Mouse (Mus musculus): ENCODE results near the gene Tmem183a. TPM values are rescaled to one million over a fixed set of nuclear protein-coding genes. Genes with fewer than 3 reads are reported as not detected.

Gene Tmem183a
- total and polyA plus RNA-seq, 2 experiments from 2014 or later = 123 to 184 TPM

DNA sequence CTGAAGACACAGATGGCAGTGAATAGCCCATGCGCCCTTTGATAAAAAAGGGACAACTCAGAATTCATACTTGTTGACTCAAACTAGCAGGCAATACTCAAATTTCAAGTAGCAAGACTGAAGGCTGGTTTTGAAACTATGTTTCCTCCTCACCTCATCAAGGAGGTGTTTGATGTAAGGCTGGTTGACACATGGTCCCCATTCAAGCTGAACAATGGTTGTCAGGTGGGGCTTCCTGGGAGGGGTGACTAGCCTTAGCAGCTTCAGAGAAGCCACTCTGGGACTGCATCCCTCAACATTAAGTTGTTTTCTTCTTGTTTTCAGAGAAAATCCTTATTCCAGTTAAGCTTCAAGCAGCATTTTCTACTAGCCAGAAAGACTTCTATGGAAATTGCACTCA is 23.9 kb upstream of the Tmem183a start, which contains the start of gene 4933406M09Rik:
Gene 4933406M09Rik, plus strand, starts transcription at position 275 of the 400 bp plus-strand sequence.
- ATAC-seq (no peak), DNase-seq (no peak)
- no peak within 1 kb of the TSS for H3K9ac ChIP-seq
- no peak for TF ChIP-seq CTCF (IDR thresholded peaks at IDR 0.05; ENCODE audit: low read depth)
- 100% methylated on average over 1 of the region's 1 CpGs for WGBS
- no peak within 1 kb of the TSS for H3K4me2 ChIP-seq (ENCODE audit: low read depth)
- no peaks in the 10 kb centered on the region for H3K27me3 ChIP-seq (ENCODE audit: insufficient read depth, low read length)
- H3K36me3 ChIP-seq (ENCODE audit: insufficient read depth) = no peaks in the 10 kb centered on the region
- no peaks in the 10 kb centered on the region for H3K9me3 ChIP-seq (ENCODE audit: low read length)
- H3K27ac ChIP-seq (ENCODE audit: low read depth, low read length) = no peak within 1 kb of the TSS
- no peak within 1 kb of the TSS for H3K4me3 ChIP-seq (ENCODE audit: low read depth, low read length)
- 0 out of 2 replicates have a peak, but pooled peaks cover 8% of the 10 kb centered on the region for H3K4me1 ChIP-seq (ENCODE audit: insufficient read depth)

DNA sequence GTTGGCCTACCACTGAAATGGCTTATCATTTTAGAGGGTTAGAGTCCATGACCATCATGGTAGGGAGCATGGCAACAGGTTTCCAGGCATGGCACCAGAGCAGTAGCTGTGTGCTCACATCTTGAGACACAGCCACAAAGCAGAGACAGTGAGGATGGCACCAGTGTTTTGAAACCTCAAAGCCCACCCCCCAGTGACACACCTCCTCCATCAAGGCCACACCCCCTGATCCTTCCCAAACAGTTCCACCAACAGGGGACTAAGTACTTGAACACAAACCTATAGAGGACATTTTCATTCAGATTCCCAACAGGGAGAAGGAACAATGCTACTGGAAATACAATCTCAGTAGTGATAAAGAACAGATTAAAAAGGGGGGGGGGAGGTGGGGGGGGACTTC is 23.4 kb upstream of the Tmem183a start:
- Histone ChIP-seq H3K4me3 (ENCODE audit: low read depth, low read length) (no peak overlapping the region), H3K9ac (no peak overlapping the region), H3K4me2 (ENCODE audit: low read depth) (no peak overlapping the region), H3K36me3 (ENCODE audit: insufficient read depth) (no peaks in the 10 kb centered on the region), H3K27ac (ENCODE audit: low read depth, low read length) (no peak overlapping the region), H3K4me1 (ENCODE audit: insufficient read depth) (0 out of 2 replicates have a peak, but pooled peaks cover 8% of the 10 kb centered on the region), H3K27me3 (ENCODE audit: insufficient read depth, low read length) (no peaks in the 10 kb centered on the region), H3K9me3 (ENCODE audit: low read length) (no peaks in the 10 kb centered on the region)
- DNase-seq = no peak
- no peak for ATAC-seq
- TF ChIP-seq CTCF (IDR thresholded peaks at IDR 0.05; ENCODE audit: low read depth) = no peak

DNA sequence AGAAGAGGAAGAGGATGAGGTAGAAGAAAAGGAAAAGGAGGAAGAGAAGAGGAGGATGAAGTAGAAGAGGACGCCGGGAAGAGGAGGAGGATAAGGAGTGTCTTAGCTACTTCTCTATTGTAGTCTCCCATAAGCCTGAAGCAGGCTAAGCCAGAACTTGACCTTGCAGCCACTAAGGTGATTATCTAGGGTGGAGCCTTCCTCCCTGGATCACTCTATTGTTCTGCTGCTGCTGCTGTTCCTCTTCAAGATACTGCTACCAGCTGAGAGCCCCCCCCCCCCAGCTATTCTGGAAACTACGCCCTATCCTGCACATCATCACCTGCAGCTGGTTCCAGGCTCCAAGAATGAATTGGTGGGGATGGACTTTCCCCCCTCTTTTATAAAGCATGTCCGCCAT is 22.8 kb upstream of the Tmem183a start:
- no peaks in the 10 kb centered on the region for H3K36me3 ChIP-seq (ENCODE audit: insufficient read depth)
- WGBS = 90% methylated on average over 4 of the region's 4 CpGs
- 0 out of 2 replicates have a peak, but pooled peaks cover 8% of the 10 kb centered on the region for H3K4me1 ChIP-seq (ENCODE audit: insufficient read depth)
- H3K4me2 ChIP-seq (ENCODE audit: low read depth) = no peak overlapping the region
- DNase-seq (no peak), ATAC-seq (no peak)
- H3K27me3 ChIP-seq (ENCODE audit: insufficient read depth, low read length) = no peaks in the 10 kb centered on the region
- H3K27ac ChIP-seq (ENCODE audit: low read depth, low read length) = no peak overlapping the region
- no peak overlapping the region for H3K4me3 ChIP-seq (ENCODE audit: low read depth, low read length)
- no peak for TF ChIP-seq CTCF (IDR thresholded peaks at IDR 0.05; ENCODE audit: low read depth)
- no peak overlapping the region for H3K9ac ChIP-seq
- H3K9me3 ChIP-seq (ENCODE audit: low read length) = no peaks in the 10 kb centered on the region

DNA sequence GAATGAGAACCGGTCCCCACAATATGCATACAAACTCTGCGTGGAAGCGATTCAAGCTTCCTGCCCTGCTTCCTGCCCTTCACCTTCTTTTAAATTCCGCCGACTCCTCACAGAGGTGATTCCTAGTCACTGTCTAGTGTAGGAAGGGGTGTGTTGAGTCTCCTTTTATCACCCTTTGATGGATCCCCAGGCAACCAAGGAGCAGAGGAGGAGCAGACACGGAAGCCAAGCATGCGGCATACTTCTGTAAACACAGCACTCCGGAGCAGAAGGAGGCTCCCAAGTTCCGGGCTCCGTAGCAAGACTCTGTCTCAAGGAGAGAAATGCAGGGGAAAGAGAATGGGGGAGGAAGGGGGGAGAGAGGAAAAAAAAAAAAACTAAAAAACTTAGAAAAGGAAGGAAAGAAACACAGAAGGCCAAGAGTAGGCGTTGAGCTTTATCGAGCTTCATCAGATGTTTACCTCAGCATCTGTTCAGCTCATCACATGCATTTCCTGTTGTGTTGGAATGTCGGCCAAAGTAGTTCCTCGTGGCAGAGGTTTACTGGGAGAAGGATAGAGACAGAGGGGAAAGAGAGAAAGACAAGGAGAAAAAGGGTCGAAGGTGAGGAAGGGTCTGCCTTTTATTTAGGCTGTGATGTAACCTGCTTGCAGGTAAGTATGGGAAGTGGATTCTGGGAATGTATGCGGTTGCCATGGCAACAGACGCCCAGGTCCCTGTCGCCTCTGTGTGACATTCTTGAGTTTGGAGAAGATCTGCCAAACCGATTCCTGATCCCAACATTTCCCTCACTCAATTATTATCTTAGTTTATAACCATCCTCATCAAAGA is 20.2 kb upstream of the Tmem183a start:
- DNase-seq = peak; percentile 62
- no peak for TF ChIP-seq CTCF (IDR thresholded peaks at IDR 0.05; ENCODE audit: low read depth)
- peak overlapping the region; percentile 24 for H3K4me3 ChIP-seq (ENCODE audit: low read depth, low read length)
- no peaks in the 10 kb centered on the region for H3K36me3 ChIP-seq (ENCODE audit: insufficient read depth)
- 0 out of 2 replicates have a peak, but pooled peaks cover 8% of the 10 kb centered on the region for H3K4me1 ChIP-seq (ENCODE audit: insufficient read depth)
- ATAC-seq = peak; percentile 29; the same call in 1 of the 2 replicates
- no peak overlapping the region for H3K9ac ChIP-seq
- H3K4me2 ChIP-seq (ENCODE audit: low read depth) = peak overlapping the region; percentile 44
- H3K27ac ChIP-seq (ENCODE audit: low read depth, low read length) = no peak overlapping the region
- 12% methylated on average over 19 of the region's 19 CpGs for WGBS
- H3K9me3 ChIP-seq (ENCODE audit: low read length) = no peaks in the 10 kb centered on the region
- H3K27me3 ChIP-seq (ENCODE audit: insufficient read depth, low read length) = no peaks in the 10 kb centered on the region

DNA sequence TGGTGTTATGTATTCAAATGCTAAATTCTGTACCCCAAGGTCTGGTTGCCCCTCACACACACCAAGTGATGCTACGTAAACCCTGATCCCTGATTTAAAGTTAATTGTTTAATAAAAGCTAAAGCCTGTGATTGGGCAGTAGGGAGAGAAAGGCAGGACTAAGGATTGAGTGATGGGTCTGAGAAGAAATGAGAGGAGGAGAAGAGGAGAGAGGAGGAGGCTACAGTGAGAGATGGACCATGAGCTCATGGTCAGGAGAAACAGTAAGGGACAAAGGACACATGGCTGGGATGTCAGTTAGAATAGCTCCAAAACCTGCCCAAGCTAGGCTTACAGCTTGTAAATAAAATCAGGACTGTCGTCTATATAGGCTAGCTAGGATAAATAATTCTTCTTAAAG is 19.3 kb upstream of the Tmem183a start:
- 76% methylated on average over 2 of the region's 2 CpGs for WGBS
- H3K9ac ChIP-seq = no peak overlapping the region
- no peak overlapping the region for H3K4me2 ChIP-seq (ENCODE audit: low read depth)
- H3K27me3 ChIP-seq (ENCODE audit: insufficient read depth, low read length) = no peaks in the 10 kb centered on the region
- TF ChIP-seq CTCF (IDR thresholded peaks at IDR 0.05; ENCODE audit: low read depth) = no peak
- no peak for DNase-seq
- ATAC-seq = no peak
- H3K36me3 ChIP-seq (ENCODE audit: insufficient read depth) = no peaks in the 10 kb centered on the region
- no peak overlapping the region for H3K27ac ChIP-seq (ENCODE audit: low read depth, low read length)
- H3K4me1 ChIP-seq (ENCODE audit: insufficient read depth) = 0 out of 2 replicates have a peak, but pooled peaks cover 8% of the 10 kb centered on the region
- no peaks in the 10 kb centered on the region for H3K9me3 ChIP-seq (ENCODE audit: low read length)
- no peak overlapping the region for H3K4me3 ChIP-seq (ENCODE audit: low read depth, low read length)

DNA sequence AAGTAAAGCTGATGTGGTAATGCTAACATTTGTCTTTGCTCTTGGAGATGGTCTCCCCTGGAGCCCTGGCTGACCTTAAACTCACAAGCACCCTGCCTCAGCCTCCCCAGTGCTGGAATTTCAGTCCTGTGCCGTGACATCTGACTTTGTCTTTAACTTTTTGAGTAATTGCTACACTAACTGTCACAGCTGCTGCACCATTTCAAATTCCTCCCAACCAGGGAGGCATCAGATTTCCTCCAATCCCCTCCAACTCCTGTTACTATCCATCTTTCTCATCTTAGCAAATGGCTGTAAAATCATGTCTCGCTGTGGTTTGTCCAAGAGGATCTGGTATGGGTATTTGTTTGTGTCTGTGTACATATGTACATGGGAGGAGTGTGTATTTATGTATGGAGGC is 12.3 kb upstream of the Tmem183a start:
- no peaks in the 10 kb centered on the region for H3K27me3 ChIP-seq (ENCODE audit: insufficient read depth, low read length)

DNA sequence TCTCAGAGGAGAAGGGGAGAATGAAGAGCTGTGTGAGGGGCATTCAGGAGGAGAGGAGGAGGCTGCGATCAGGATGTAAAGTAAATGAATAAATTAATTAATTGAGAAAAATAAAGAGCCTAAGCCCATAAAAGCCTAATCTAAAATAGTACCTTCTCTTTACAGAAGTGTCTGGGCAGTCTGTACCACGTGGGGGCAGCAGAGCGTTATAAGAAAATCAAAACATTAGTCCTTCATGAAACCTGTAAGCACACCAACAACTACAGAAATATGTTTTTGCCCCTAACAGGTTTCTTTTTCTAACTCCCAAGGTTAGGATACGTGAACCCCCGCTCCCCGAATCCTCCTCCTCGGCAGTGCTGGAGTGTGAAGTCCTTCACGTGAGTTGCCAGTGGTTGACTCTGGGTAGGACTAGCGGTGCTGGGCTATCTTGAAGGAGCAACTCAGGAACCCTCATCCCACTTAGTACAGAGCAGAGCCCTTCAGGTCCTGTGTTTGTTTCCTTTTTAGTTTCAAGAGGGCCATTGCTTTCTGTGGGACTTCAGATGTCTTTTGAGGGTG is 7.1 kb upstream of the Tmem183a start:
- Histone ChIP-seq H3K9me3 (ENCODE audit: low read length) (no peaks in the 10 kb centered on the region), H3K4me3 (ENCODE audit: low read depth, low read length) (no peak overlapping the region), H3K27ac (ENCODE audit: low read depth, low read length) (no peak overlapping the region), H3K9ac (no peak overlapping the region), H3K4me1 (ENCODE audit: insufficient read depth) (no peaks in the 10 kb centered on the region), H3K4me2 (ENCODE audit: low read depth) (no peak overlapping the region), H3K36me3 (ENCODE audit: insufficient read depth) (no peaks in the 10 kb centered on the region), H3K27me3 (ENCODE audit: insufficient read depth, low read length) (no peaks in the 10 kb centered on the region)
- WGBS = 60% methylated on average over 9 of the region's 9 CpGs
- DNase-seq (peak; percentile 72), ATAC-seq (peak; percentile 45; the same call in 1 of the 2 replicates)
- TF ChIP-seq CTCF (IDR thresholded peaks at IDR 0.05; ENCODE audit: low read depth) = peak; percentile 64

More for the DNA sequence above, 12.3 kb upstream of the Tmem183a start:
- no peak for DNase-seq
- no peak for TF ChIP-seq CTCF (IDR thresholded peaks at IDR 0.05; ENCODE audit: low read depth)
- Histone ChIP-seq H3K9ac (no peak overlapping the region), H3K9me3 (ENCODE audit: low read length) (no peaks in the 10 kb centered on the region), H3K36me3 (ENCODE audit: insufficient read depth) (no peaks in the 10 kb centered on the region), H3K4me1 (ENCODE audit: insufficient read depth) (no peaks in the 10 kb centered on the region), H3K4me3 (ENCODE audit: low read depth, low read length) (no peak overlapping the region), H3K4me2 (ENCODE audit: low read depth) (no peak overlapping the region), H3K27ac (ENCODE audit: low read depth, low read length) (no peak overlapping the region)
- ATAC-seq = no peak
- WGBS = 75% methylated on average over 2 of the region's 2 CpGs
